Mouse (Mus musculus) liver, embryonic 14.5 days (tissue): ENCODE data around the gene Lrrn1.

Experiments used
- CTCF ChIP-seq: IDR thresholded peaks from 2 replicates; pipeline ENCODE4 v1.5.1; 2016; ENCODE audit warnings: antibody characterized with exemption, low read depth, control low read depth
- EP300 ChIP-seq: IDR thresholded peaks from 2 replicates; pipeline ENCODE4 v1.6.1; 2016; ENCODE audit warnings: antibody characterized with exemption, low read depth

DNA sequence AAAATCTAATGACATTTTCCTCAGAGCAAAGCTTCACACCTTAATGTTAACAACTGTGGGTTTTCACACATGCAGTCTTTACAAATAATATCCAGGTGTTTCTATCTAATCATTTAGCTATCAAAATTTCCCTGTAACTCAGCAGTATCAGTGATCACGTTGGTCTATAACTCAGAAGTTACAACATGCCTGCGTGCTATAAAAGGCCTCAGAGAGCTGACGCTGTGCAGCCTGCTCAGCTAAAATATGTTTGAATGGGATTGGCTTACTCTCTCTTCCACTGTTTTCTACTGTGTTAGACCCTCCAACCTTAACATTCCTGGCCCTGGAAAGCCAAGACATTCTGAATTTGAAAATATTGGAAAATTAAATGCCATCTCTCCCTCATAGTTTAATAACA lies 28.2 kb downstream of the Lrrn1 start:
- TF ChIP-seq CTCF (no peak), EP300 (no peak)
